Mouse (Mus musculus): ENCODE measurements around the gene Fam53b. TPM values are rescaled to one million over a fixed set of nuclear protein-coding genes. Genes with fewer than 3 reads are reported as not detected.

The Fam53b gene
- polyA plus RNA-seq, 1 experiment = 51.4 TPM

GRCm38 (mm10) chr7:132764896-132765491 is 48.7 kb downstream of the Fam53b start:
- TF ChIP-seq POLR2A (IDR thresholded peaks at IDR 0.05; ENCODE audit: borderline replicate concordance, control insufficient read depth, low read depth, low read length) (no peak), CTCF (IDR thresholded peaks at IDR 0.05; ENCODE audit: control insufficient read depth, insufficient read depth, low read length) (no peak)
- Histone ChIP-seq H3K27ac (ENCODE audit: control insufficient read depth, insufficient read depth, low read depth, low read length, poor library complexity) (no peak overlapping the region), H3K4me3 (replicated peaks; ENCODE audit: control insufficient read depth, low read depth, low read length) (no peak overlapping the region), H3K4me1 (ENCODE audit: control insufficient read depth, insufficient read depth, low read length) (peaks cover 2% of the 10 kb centered on the region; the same call in 1 of the 2 replicates)
- WGBS = 78% methylated on average over 4 of the region's 4 CpGs

DNA sequence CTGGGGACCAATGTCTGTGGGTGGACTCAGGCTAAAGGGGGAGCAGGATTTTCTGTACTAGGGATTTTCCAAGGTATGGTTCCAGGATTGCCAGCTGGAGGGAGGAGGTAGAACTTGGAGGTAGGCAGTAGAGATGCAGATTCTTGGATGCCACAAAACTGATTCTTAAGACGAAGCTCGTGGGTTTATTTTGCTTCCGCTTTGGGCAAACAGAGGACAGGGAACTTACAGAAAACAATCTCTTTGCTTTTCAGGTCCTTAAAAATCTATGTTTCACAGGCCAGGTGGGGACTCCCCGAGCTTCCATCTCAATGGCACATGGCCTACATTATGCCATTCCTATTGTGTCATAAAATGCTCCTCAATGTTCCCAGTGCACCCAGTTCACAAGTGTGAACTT is 49.4 kb downstream of the Fam53b start:
- 95% methylated on average over 4 of the region's 4 CpGs for WGBS
- Histone ChIP-seq H3K4me3 (replicated peaks; ENCODE audit: control insufficient read depth, low read depth, low read length) (no peak overlapping the region), H3K27ac (ENCODE audit: control insufficient read depth, insufficient read depth, low read depth, low read length, poor library complexity) (no peak overlapping the region), H3K4me1 (ENCODE audit: control insufficient read depth, insufficient read depth, low read length) (peaks cover 2% of the 10 kb centered on the region; the same call in 1 of the 2 replicates)
- TF ChIP-seq POLR2A (IDR thresholded peaks at IDR 0.05; ENCODE audit: borderline replicate concordance, control insufficient read depth, low read depth, low read length) (no peak), CTCF (IDR thresholded peaks at IDR 0.05; ENCODE audit: control insufficient read depth, insufficient read depth, low read length) (no peak)

DNA sequence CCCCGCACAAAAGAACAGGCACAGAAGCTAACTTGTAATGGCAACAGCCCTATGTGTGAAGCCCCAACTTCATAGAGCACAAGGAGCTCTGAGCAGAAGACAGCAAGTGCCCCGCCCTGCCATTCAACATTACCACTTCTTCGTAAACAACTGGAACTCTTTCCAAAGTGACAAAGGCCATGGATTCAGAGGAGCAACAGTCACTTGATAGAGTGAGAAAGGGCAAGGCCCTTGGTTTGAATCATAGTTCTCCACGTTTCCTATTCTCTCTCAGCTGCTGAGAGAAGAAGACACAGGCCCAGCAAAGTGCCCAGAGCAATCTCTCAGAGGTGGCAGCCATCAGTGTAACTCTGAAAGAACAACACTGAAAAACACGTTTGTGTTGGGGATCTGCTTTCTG is 49.8 kb downstream of the Fam53b start:
- Histone ChIP-seq H3K27ac (ENCODE audit: control insufficient read depth, insufficient read depth, low read depth, low read length, poor library complexity) (no peak overlapping the region), H3K4me3 (replicated peaks; ENCODE audit: control insufficient read depth, low read depth, low read length) (no peak overlapping the region), H3K4me1 (ENCODE audit: control insufficient read depth, insufficient read depth, low read length) (peaks cover 2% of the 10 kb centered on the region; the same call in 1 of the 2 replicates)
- no peak for TF ChIP-seq POLR2A (IDR thresholded peaks at IDR 0.05; ENCODE audit: borderline replicate concordance, control insufficient read depth, low read depth, low read length)
- no peak for TF ChIP-seq CTCF (IDR thresholded peaks at IDR 0.05; ENCODE audit: control insufficient read depth, insufficient read depth, low read length)
- 87% methylated on average over 5 of the region's 5 CpGs for WGBS

DNA sequence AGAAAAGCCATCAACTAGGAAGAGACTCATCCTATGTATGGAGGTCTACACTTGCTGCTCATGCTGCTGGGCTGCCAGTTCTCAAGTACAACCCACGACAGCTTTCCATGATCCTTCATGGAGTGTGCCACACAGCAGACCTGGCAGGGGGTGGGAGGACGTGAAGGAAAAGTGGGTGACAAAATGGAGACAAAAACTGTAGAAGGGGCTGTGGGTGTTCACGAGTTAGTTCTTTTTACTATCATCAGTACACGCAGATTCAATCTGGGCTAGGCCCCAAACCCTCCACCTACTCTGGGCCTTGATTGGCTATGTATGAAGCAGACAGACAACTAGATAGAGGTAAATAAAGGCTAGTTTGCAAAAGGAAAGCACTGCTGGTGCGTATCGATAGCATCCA is 50.3 kb downstream of the Fam53b start:
- WGBS = 91% methylated on average over 6 of the region's 6 CpGs
- no peak for TF ChIP-seq CTCF (IDR thresholded peaks at IDR 0.05; ENCODE audit: control insufficient read depth, insufficient read depth, low read length)
- no peak for TF ChIP-seq POLR2A (IDR thresholded peaks at IDR 0.05; ENCODE audit: borderline replicate concordance, control insufficient read depth, low read depth, low read length)
- H3K4me3 ChIP-seq (replicated peaks; ENCODE audit: control insufficient read depth, low read depth, low read length) = no peak overlapping the region
- no peak overlapping the region for H3K27ac ChIP-seq (ENCODE audit: control insufficient read depth, insufficient read depth, low read depth, low read length, poor library complexity)
- peaks cover 2% of the 10 kb centered on the region; the same call in 1 of the 2 replicates for H3K4me1 ChIP-seq (ENCODE audit: control insufficient read depth, insufficient read depth, low read length)

DNA sequence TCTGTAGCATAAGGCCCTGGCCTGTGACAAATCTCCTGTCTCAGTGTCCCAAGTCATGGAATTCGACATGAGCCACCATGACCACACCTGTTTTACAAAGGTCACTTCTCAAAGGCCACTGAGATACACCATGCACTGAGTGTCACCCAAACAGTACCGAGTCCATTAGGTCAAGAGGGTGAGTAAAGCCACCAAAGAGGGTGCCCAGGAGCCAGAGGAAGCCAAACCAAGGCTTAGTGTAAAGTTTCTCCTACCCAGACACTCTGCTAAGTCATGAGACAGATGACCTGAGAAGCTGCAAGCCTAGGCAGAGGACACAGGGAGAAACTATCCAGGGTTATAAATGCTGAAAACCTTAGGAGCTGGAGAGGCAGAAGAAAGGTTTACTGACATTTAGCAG is 52.3 kb downstream of the Fam53b start:
- H3K4me3 ChIP-seq (replicated peaks; ENCODE audit: control insufficient read depth, low read depth, low read length) = no peak overlapping the region
- TF ChIP-seq CTCF (IDR thresholded peaks at IDR 0.05; ENCODE audit: control insufficient read depth, insufficient read depth, low read length) (no peak), POLR2A (IDR thresholded peaks at IDR 0.05; ENCODE audit: borderline replicate concordance, control insufficient read depth, low read depth, low read length) (no peak)
- H3K27ac ChIP-seq (ENCODE audit: control insufficient read depth, insufficient read depth, low read depth, low read length, poor library complexity) = no peak overlapping the region
- H3K4me1 ChIP-seq (ENCODE audit: control insufficient read depth, insufficient read depth, low read length) = no peaks in the 10 kb centered on the region
- 96% methylated on average over 2 of the region's 2 CpGs for WGBS

GRCm38 (mm10) chr7:132760589-132761180 is 53.0 kb downstream of the Fam53b start:
- H3K4me1 ChIP-seq (ENCODE audit: control insufficient read depth, insufficient read depth, low read length) = no peaks in the 10 kb centered on the region
- H3K27ac ChIP-seq (ENCODE audit: control insufficient read depth, insufficient read depth, low read depth, low read length, poor library complexity) = no peak overlapping the region
- TF ChIP-seq POLR2A (IDR thresholded peaks at IDR 0.05; ENCODE audit: borderline replicate concordance, control insufficient read depth, low read depth, low read length) (no peak), CTCF (IDR thresholded peaks at IDR 0.05; ENCODE audit: control insufficient read depth, insufficient read depth, low read length) (no peak)
- no peak overlapping the region for H3K4me3 ChIP-seq (replicated peaks; ENCODE audit: control insufficient read depth, low read depth, low read length)
- 94% methylated on average over 6 of the region's 6 CpGs for WGBS

- no peak overlapping the region for H3K27ac ChIP-seq (ENCODE audit: control insufficient read depth, insufficient read depth, low read depth, low read length, poor library complexity)
- WGBS = 95% methylated on average over 6 of the region's 6 CpGs
- H3K4me1 ChIP-seq (ENCODE audit: control insufficient read depth, insufficient read depth, low read length) = peaks cover 3% of the 10 kb centered on the region; the same call in 1 of the 2 replicates
- TF ChIP-seq CTCF (IDR thresholded peaks at IDR 0.05; ENCODE audit: control insufficient read depth, insufficient read depth, low read length) (no peak), POLR2A (IDR thresholded peaks at IDR 0.05; ENCODE audit: borderline replicate concordance, control insufficient read depth, low read depth, low read length) (no peak)
- no peak overlapping the region for H3K4me3 ChIP-seq (replicated peaks; ENCODE audit: control insufficient read depth, low read depth, low read length)
These were observed 53.8 kb downstream of the Fam53b start for GRCm38 (mm10) chr7:132759926-132760325.

- no peak overlapping the region for H3K4me3 ChIP-seq (replicated peaks; ENCODE audit: control insufficient read depth, low read depth, low read length)
- WGBS = 97% methylated on average over 22 of the region's 22 CpGs
- TF ChIP-seq CTCF (IDR thresholded peaks at IDR 0.05; ENCODE audit: control insufficient read depth, insufficient read depth, low read length) (no peak), POLR2A (IDR thresholded peaks at IDR 0.05; ENCODE audit: borderline replicate concordance, control insufficient read depth, low read depth, low read length) (no peak)
- H3K27ac ChIP-seq (ENCODE audit: control insufficient read depth, insufficient read depth, low read depth, low read length, poor library complexity) = no peak overlapping the region
- H3K4me1 ChIP-seq (ENCODE audit: control insufficient read depth, insufficient read depth, low read length) = peaks cover 3% of the 10 kb centered on the region; the same call in 1 of the 2 replicates
These were observed 54.2 kb downstream of the Fam53b start for GRCm38 (mm10) chr7:132759405-132759891.
